Comparison of ENCODE assay signal across 8 mouse cellular contexts in genomic region chr19:40561521-40561920, GRCm38 (mm10). TPM values are rescaled to one million over a fixed set of nuclear protein-coding genes. Genes with fewer than 3 reads are reported as not detected.
DNase-seq lines count a peak whose midpoint lies in the region; ATAC-seq and TF ChIP-seq lines count a peak whose summit lies in the region.
"Not testable (repeated sequence)": the region's sequence is repeated elsewhere in the genome, so short reads cannot be mapped to it uniquely, and the experiment has no call there.
"Had no signal": no experiment of that assay in that cellular context is flagged by ENCODE, and none has a peak within 500 bp of the region (broad histone marks: within the 10 kb centered on the region; RNA-seq: fewer than 3 reads in every experiment).

No protein-coding gene starts in this region.

- not testable (repeated sequence) for H3K27ac ChIP-seq in forebrain, embryonic 13.5 days; hindbrain, embryonic 15.5 days (replicated peaks); liver, embryonic 15.5 days (replicated peaks); midbrain, postnatal 0 days (ENCODE audit: low read depth, low read length)

- peak; percentile 57 for ATAC-seq in activated CD4-positive, CD25-positive, alpha-beta regulatory T cell, adult 4 months
- peak; percentile 78 for ATAC-seq in forebrain, embryonic 13.5 days
- ATAC-seq in granulocyte monocyte progenitor cell, adult 5-6 weeks (replicated peaks; ENCODE audit: poor library complexity, severe bottlenecking): peak; percentile 78
- ATAC-seq in hindbrain, embryonic 15.5 days (ENCODE audit: low FRiP score, low read depth): peak; percentile 51; the same call in 1 of the 2 replicates
- ATAC-seq in liver, embryonic 15.5 days (ENCODE audit: insufficient read depth): peak; percentile 54
- ATAC-seq in megakaryocyte progenitor cell, adult 5-6 weeks (replicated peaks; ENCODE audit: poor library complexity): peak; percentile 76
- peak; percentile 69; the same call in 1 of the 2 replicates for ATAC-seq in midbrain, postnatal 0 days (ENCODE audit: low FRiP score)

- H3K27me3 ChIP-seq in forebrain, embryonic 13.5 days; hindbrain, embryonic 15.5 days; liver, embryonic 15.5 days; midbrain, postnatal 0 days (ENCODE audit: insufficient read depth, low read length): not testable (repeated sequence)

- H3K4me1 ChIP-seq in forebrain, embryonic 13.5 days; hindbrain, embryonic 15.5 days (replicated peaks); liver, embryonic 15.5 days (replicated peaks); midbrain, postnatal 0 days (ENCODE audit: insufficient read depth, low read length): not testable (repeated sequence)

- not testable (repeated sequence) for DNase-seq in midbrain, postnatal 0 days (ENCODE audit: low spot score)

- 86% methylated on average over 15 of the region's 31 CpGs for WGBS in forebrain, embryonic 13.5 days
- WGBS in hindbrain, embryonic 15.5 days: 83% methylated on average over 15 of the region's 31 CpGs
- 86% methylated on average over 15 of the region's 31 CpGs for WGBS in liver, embryonic 15.5 days (ENCODE audit: insufficient replicate concordance)
- 77% methylated on average over 11 of the region's 31 CpGs for WGBS in midbrain, postnatal 0 days

- H3K36me3 ChIP-seq in forebrain, embryonic 13.5 days (ENCODE audit: poor library complexity, severe bottlenecking): peaks cover 68% of the 10 kb centered on the region
- H3K36me3 ChIP-seq in hindbrain, embryonic 15.5 days: peaks cover 63% of the 10 kb centered on the region
- peaks cover 69% of the 10 kb centered on the region for H3K36me3 ChIP-seq in liver, embryonic 15.5 days (replicated peaks)
- peaks cover 54% of the 10 kb centered on the region for H3K36me3 ChIP-seq in midbrain, postnatal 0 days (ENCODE audit: insufficient read depth, low read length)

- not testable (repeated sequence) for H3K9me3 ChIP-seq in forebrain, embryonic 13.5 days (replicated peaks); hindbrain, embryonic 15.5 days; liver, embryonic 15.5 days (replicated peaks); midbrain, postnatal 0 days (ENCODE audit: low read length)

- TF ChIP-seq CTCF in midbrain, postnatal 0 days (IDR thresholded peaks at IDR 0.05): not testable (repeated sequence)

- not testable (repeated sequence) for H3K4me2 ChIP-seq in forebrain, embryonic 13.5 days; hindbrain, embryonic 15.5 days; liver, embryonic 15.5 days; midbrain, postnatal 0 days (ENCODE audit: low read depth, low read length, poor library complexity, severe bottlenecking)

- H3K4me3 ChIP-seq in forebrain, embryonic 13.5 days; hindbrain, embryonic 15.5 days; liver, embryonic 15.5 days (replicated peaks); midbrain, postnatal 0 days (ENCODE audit: low read depth, low read length): not testable (repeated sequence)

- not testable (repeated sequence) for H3K9ac ChIP-seq in forebrain, embryonic 13.5 days; hindbrain, embryonic 15.5 days; liver, embryonic 15.5 days; midbrain, postnatal 0 days (replicated peaks; ENCODE audit: low read length, poor library complexity, severe bottlenecking)

RNA-seq across cellular contexts. Expression of gene Aldh18a1, which starts 26.7 kb away (rescaled TPM):
- 10 to 100 TPM; 30.9 to 48.7 TPM for polyA plus RNA-seq in activated CD4-positive, CD25-positive, alpha-beta regulatory T cell, adult 4 months (2017; shearing (Covaris generic))
- polyA plus RNA-seq in forebrain, embryonic 13.5 days (2015; fragmentation: Nextera tagmentation; extraction: Ambion mirVana): 81.4 and 87.0 TPM in 2 replicates
- total RNA-seq in granulocyte monocyte progenitor cell, adult 5-6 weeks (2014; fragmentation: Nextera tagmentation): 34.7 and 35.8 TPM in 2 replicates
- 34.4 and 36.8 TPM in 2 replicates for total RNA-seq in granulocyte monocyte progenitor cell, adult 5-6 weeks (2017)
- 51.4 and 53.9 TPM in 2 replicates for polyA plus RNA-seq in hindbrain, embryonic 15.5 days (2015; fragmentation: Nextera tagmentation; extraction: Ambion mirVana)
- polyA plus RNA-seq in liver, embryonic 15.5 days (2015; fragmentation: Nextera tagmentation; extraction: Ambion mirVana): 29.0 and 33.1 TPM in 2 replicates
- 35.5 and 39.4 TPM in 2 replicates for total RNA-seq in megakaryocyte progenitor cell, adult 5-6 weeks (2015)
- total RNA-seq in megakaryocyte progenitor cell, adult 5-6 weeks (2017): 34.3 and 44.5 TPM in 2 replicates
- total RNA-seq in midbrain, postnatal 0 days (2014; rRNA removed): 67.4 and 73.6 TPM in 2 replicates
- 28.9 and 31.4 TPM in 2 replicates for polyA plus RNA-seq in midbrain, postnatal 0 days (2015; fragmentation: Nextera tagmentation; extraction: Ambion mirVana)

RNA-seq across cellular contexts. Expression of gene Sorbs1, which starts 47.9 kb away (rescaled TPM):
- polyA plus RNA-seq in activated CD4-positive, CD25-positive, alpha-beta regulatory T cell, adult 4 months (2017; shearing (Covaris generic)): 10 to 100 TPM; 14.0 to 15.7 TPM
- polyA plus RNA-seq in forebrain, embryonic 13.5 days (2015; fragmentation: Nextera tagmentation; extraction: Ambion mirVana): 84.1 and 84.9 TPM in 2 replicates
- 3.7 and 7.9 TPM in 2 replicates for total RNA-seq in granulocyte monocyte progenitor cell, adult 5-6 weeks (2014; fragmentation: Nextera tagmentation)
- total RNA-seq in granulocyte monocyte progenitor cell, adult 5-6 weeks (2017): 0.15 and 7.4 TPM in 2 replicates
- polyA plus RNA-seq in hindbrain, embryonic 15.5 days (2015; fragmentation: Nextera tagmentation; extraction: Ambion mirVana): 87.5 and 92.0 TPM in 2 replicates
- polyA plus RNA-seq in liver, embryonic 15.5 days (2015; fragmentation: Nextera tagmentation; extraction: Ambion mirVana): 34.9 and 36.7 TPM in 2 replicates
- 2.5 and 3.3 TPM in 2 replicates for total RNA-seq in megakaryocyte progenitor cell, adult 5-6 weeks (2015)
- total RNA-seq in megakaryocyte progenitor cell, adult 5-6 weeks (2017): 0.42 and 8.7 TPM in 2 replicates
- 53.1 and 74.1 TPM in 2 replicates for total RNA-seq in midbrain, postnatal 0 days (2014; rRNA removed)
- 55.6 and 60.4 TPM in 2 replicates for polyA plus RNA-seq in midbrain, postnatal 0 days (2015; fragmentation: Nextera tagmentation; extraction: Ambion mirVana)

RNA-seq across cellular contexts. Expression of gene Tctn3, which starts 50.5 kb away (rescaled TPM):
- 1 to 10 TPM; 6.5 to 7.2 TPM for polyA plus RNA-seq in activated CD4-positive, CD25-positive, alpha-beta regulatory T cell, adult 4 months (2017; shearing (Covaris generic))
- 11.6 and 12.7 TPM in 2 replicates for polyA plus RNA-seq in forebrain, embryonic 13.5 days (2015; fragmentation: Nextera tagmentation; extraction: Ambion mirVana)
- total RNA-seq in granulocyte monocyte progenitor cell, adult 5-6 weeks (2014; fragmentation: Nextera tagmentation): 6.6 and 9.2 TPM in 2 replicates
- total RNA-seq in granulocyte monocyte progenitor cell, adult 5-6 weeks (2017): 3.5 and 4.0 TPM in 2 replicates
- 13.2 and 14.2 TPM in 2 replicates for polyA plus RNA-seq in hindbrain, embryonic 15.5 days (2015; fragmentation: Nextera tagmentation; extraction: Ambion mirVana)
- polyA plus RNA-seq in liver, embryonic 15.5 days (2015; fragmentation: Nextera tagmentation; extraction: Ambion mirVana): 1.9 and 2.0 TPM in 2 replicates
- 4.7 and 7.5 TPM in 2 replicates for total RNA-seq in megakaryocyte progenitor cell, adult 5-6 weeks (2015)
- total RNA-seq in megakaryocyte progenitor cell, adult 5-6 weeks (2017): 5.3 and 6.6 TPM in 2 replicates
- total RNA-seq in midbrain, postnatal 0 days (2014; rRNA removed): 28.7 and 35.5 TPM in 2 replicates
- polyA plus RNA-seq in midbrain, postnatal 0 days (2015; fragmentation: Nextera tagmentation; extraction: Ambion mirVana): 15.9 and 16.0 TPM in 2 replicates

RNA-seq across cellular contexts. Expression of gene Entpd1, which starts 50.6 kb away (rescaled TPM):
- polyA plus RNA-seq in activated CD4-positive, CD25-positive, alpha-beta regulatory T cell, adult 4 months (2017; shearing (Covaris generic)): 10 to 100 TPM; 37.7 to 51.7 TPM
- polyA plus RNA-seq in forebrain, embryonic 13.5 days (2015; fragmentation: Nextera tagmentation; extraction: Ambion mirVana): 8.8 and 12.4 TPM in 2 replicates
- 4.0 and 12.1 TPM in 2 replicates for total RNA-seq in granulocyte monocyte progenitor cell, adult 5-6 weeks (2014; fragmentation: Nextera tagmentation)
- 12.8 and 15.0 TPM in 2 replicates for total RNA-seq in granulocyte monocyte progenitor cell, adult 5-6 weeks (2017)
- 9.0 and 9.1 TPM in 2 replicates for polyA plus RNA-seq in hindbrain, embryonic 15.5 days (2015; fragmentation: Nextera tagmentation; extraction: Ambion mirVana)
- polyA plus RNA-seq in liver, embryonic 15.5 days (2015; fragmentation: Nextera tagmentation; extraction: Ambion mirVana): 3.8 and 4.7 TPM in 2 replicates
- total RNA-seq in megakaryocyte progenitor cell, adult 5-6 weeks (2015): 6.4 and 7.9 TPM in 2 replicates
- total RNA-seq in megakaryocyte progenitor cell, adult 5-6 weeks (2017): 7.5 and 19.3 TPM in 2 replicates
- total RNA-seq in midbrain, postnatal 0 days (2014; rRNA removed): 9.6 and 13.3 TPM in 2 replicates
- polyA plus RNA-seq in midbrain, postnatal 0 days (2015; fragmentation: Nextera tagmentation; extraction: Ambion mirVana): 6.9 and 7.3 TPM in 2 replicates
- total RNA-seq: MEL had no signal
